Mouse (Mus musculus) olfactory bulb, adult 2 months (tissue): ENCODE data around the gene Ubac2.

Experiments
- CTCF ChIP-seq: fragments of 200-500 bp; IDR thresholded peaks from 2 replicates; pipeline ENCODE4 v1.5.1; 2012; ENCODE audit warnings: low read depth, mild to moderate bottlenecking, low read length, moderate library complexity; ENCODE audit not compliant: insufficient read depth
- POLR2A ChIP-seq: fragments of 200-500 bp; IDR thresholded peaks from 2 replicates; pipeline ENCODE4 v1.6.1; 2012; ENCODE audit warnings: mild to moderate bottlenecking, low read depth, low read length, moderate library complexity; ENCODE audit not compliant: insufficient read depth

DNA sequence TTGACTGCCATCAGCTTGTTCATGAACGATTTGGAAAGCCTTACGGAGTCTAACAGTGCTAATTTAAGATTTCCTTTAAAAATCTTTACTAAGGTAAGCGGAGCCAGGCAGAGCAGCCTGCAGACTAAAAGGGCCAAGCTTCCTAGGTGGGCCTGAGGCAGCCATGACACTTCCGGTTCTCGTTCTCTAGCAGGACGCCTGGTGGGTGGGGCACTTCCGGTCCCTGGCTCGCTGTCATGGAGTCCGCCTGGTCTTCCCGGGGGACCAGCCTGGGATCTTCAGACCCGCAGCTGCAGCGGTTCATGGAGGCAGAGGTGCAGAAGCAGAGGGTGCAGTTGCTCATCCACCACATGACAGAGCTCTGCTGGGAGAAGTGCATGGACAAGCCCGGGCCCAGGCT lies 156.0 kb downstream of the Ubac2 start, which contains the start of gene Timm8a2:
- TF ChIP-seq CTCF: no peak
- TF ChIP-seq POLR2A: no peak
